Mouse (Mus musculus): Measurements from ENCODE around the gene Smok3b. TPM values are rescaled to one million over a fixed set of nuclear protein-coding genes. Genes with fewer than 3 reads are reported as not detected.

Gene Smok3b
- total RNA-seq, 2 experiments from 2014 or later = not detected

GRCm38 (mm10) chr5:138085421-138085911 lies 64.2 kb downstream of the Smok3b start:
- peak; percentile 26 to 34 for DNase-seq

- no peak for DNase-seq
Measured at GRCm38 (mm10) chr5:138086842-138087241, 65.6 kb downstream of the Smok3b start.

GRCm38 (mm10) chr5:138088366-138088765 lies 67.1 kb downstream of the Smok3b start:
- DNase-seq = no peak

- no peak for DNase-seq
Measured at GRCm38 (mm10) chr5:138089108-138089551, 67.9 kb downstream of the Smok3b start.

- peak; percentile 4 to 19 for DNase-seq
Measured at GRCm38 (mm10) chr5:138090271-138090670, 69.0 kb downstream of the Smok3b start.

- DNase-seq = no peak
Measured at GRCm38 (mm10) chr5:138090737-138091136, 69.5 kb downstream of the Smok3b start.

GRCm38 (mm10) chr5:138092771-138093170 lies 71.5 kb downstream of the Smok3b start:
- DNase-seq = no peak

- no peak for DNase-seq
Measured at GRCm38 (mm10) chr5:138094474-138094873, 73.2 kb downstream of the Smok3b start.

Other genes with a start within 250 kb of the Smok3b start
- 10 to 100 TPM; 24.6 to 28.4 TPM for gene Ppp1r35, start 242.6 kb upstream of the Smok3b start, total RNA-seq (2021)
- gene Mepce, start 233.8 kb upstream of the Smok3b start, total RNA-seq (2021) = 10 to 100 TPM; 52.0 to 56.4 TPM
- 1 to 10 TPM; 2.3 to 3.0 TPM for gene Zcwpw1, start 233.6 kb upstream of the Smok3b start, total RNA-seq (2021)
- 1 to 10 TPM; 2.4 to 3.9 TPM for gene Pilra, start 185.1 kb upstream of the Smok3b start, total RNA-seq (2021)
- 1 to 10 TPM; 1.3 to 1.5 TPM for gene Pilrb1, start 163.3 kb upstream of the Smok3b start, total RNA-seq (2021)
- 1 to 10 TPM in 1 of 2 experiments, under 1 TPM in 1; 0.76 to 1.4 TPM for gene Pilrb2, start 149.6 kb upstream of the Smok3b start, total RNA-seq (2021)
- under 1 TPM; 0.13 to 0.33 TPM for gene Cyp3a13, start 99.8 kb upstream of the Smok3b start, total RNA-seq (2021)
- gene Gjc3, start 58.3 kb upstream of the Smok3b start, total RNA-seq (2021) = under 1 TPM; 0.13 to 0.36 TPM
- gene Azgp1, start 39.9 kb upstream of the Smok3b start, total RNA-seq (2021) = under 1 TPM; 0.49 to 0.79 TPM
- gene Smok3a, start 168 bp upstream of the Smok3b start, total RNA-seq (2021) = not detected
- gene Smok3c, start 31.8 kb downstream of the Smok3b start, total RNA-seq (2021) = not detected
- 10 to 100 TPM; 36.3 to 41.9 TPM for gene Zkscan1, start 63.7 kb downstream of the Smok3b start, total RNA-seq (2021)
- gene Zscan21, start 95.5 kb downstream of the Smok3b start, total RNA-seq (2021) = 10 to 100 TPM; 15.2 to 16.9 TPM
- gene Zfp113, start 134.3 kb downstream of the Smok3b start, total RNA-seq (2021) = 10 to 100 TPM; 11.7 to 12.4 TPM
- gene Cops6, start 139.6 kb downstream of the Smok3b start, total RNA-seq (2021) = 100 to 1,000 TPM; 143 to 152 TPM
- gene Ap4m1, start 150.6 kb downstream of the Smok3b start, total RNA-seq (2021) = 10 to 100 TPM; 19.1 to 19.7 TPM
- gene Mcm7, start 151.0 kb downstream of the Smok3b start, total RNA-seq (2021) = 10 to 100 TPM; 33.0 to 34.5 TPM
- 10 to 100 TPM; 41.2 to 47.5 TPM for gene Taf6, start 166.0 kb downstream of the Smok3b start, total RNA-seq (2021)
- gene Cnpy4, start 166.1 kb downstream of the Smok3b start, total RNA-seq (2021) = 10 to 100 TPM; 21.5 to 24.7 TPM
- 1 to 10 TPM; 8.5 to 9.2 TPM for gene Mblac1, start 172.9 kb downstream of the Smok3b start, total RNA-seq (2021)
- gene Nxpe5, start 204.5 kb downstream of the Smok3b start, total RNA-seq (2021) = under 1 TPM; 0.26 to 0.43 TPM
- gene Lamtor4, start 234.1 kb downstream of the Smok3b start, total RNA-seq (2021) = 10 to 100 TPM; 76.3 to 99.9 TPM
- 10 to 100 TPM; 20.6 to 30.4 TPM for gene BC037034, start 242.6 kb downstream of the Smok3b start, total RNA-seq (2021)

All from adrenal gland, postnatal 36 days (tissue).